Mouse (Mus musculus): ENCODE results near the gene Rad18. TPM values are rescaled to one million over a fixed set of nuclear protein-coding genes. Genes with fewer than 3 reads are reported as not detected.

The Rad18 gene
- total and polyA plus RNA-seq, 3 experiments, result 21.1 to 37.7 (median 37.1) TPM

GRCm38 (mm10) chr6:112582022-112582421 lies 114.5 kb downstream of the Rad18 start:
- H3K4me1 ChIP-seq (ENCODE audit: control insufficient read depth in 1 of 2, insufficient read depth in 2 of 2), result no peaks in the 10 kb centered on the region
- no peaks in the 10 kb centered on the region for H3K79me2 ChIP-seq (replicated peaks; ENCODE audit: control insufficient read depth, extremely low read depth, insufficient read depth, poor library complexity, severe bottlenecking)
- DNase-seq (ENCODE audit: extremely low read depth), result no peak
- no peak overlapping the region for H3K4me2 ChIP-seq (ENCODE audit: insufficient read depth, low read depth, poor library complexity, severe bottlenecking)
- H3K4me3 ChIP-seq (replicated peaks in 1 of 3; ENCODE audit: low read depth in 2 of 3, low read length in 2 of 3, poor library complexity in 1 of 3), result no peak overlapping the region
- no peaks in the 10 kb centered on the region for H3K27me3 ChIP-seq (replicated peaks)
- H3K36me3 ChIP-seq (replicated peaks in 1 of 2; ENCODE audit: control insufficient read depth in 1 of 2, insufficient read depth in 1 of 2, low read length in 1 of 2), result no peaks in the 10 kb centered on the region
- dilution Hi-C loops (cut with MboI; ENCODE audit: extremely low pct_ligation_motif_present, extremely low pct_unique_long_range_greater_than_20kb, low sequenced_read_pairs) (no loop called here), in situ Hi-C loops (cut with MboI; ENCODE audit: low pct_ligation_motif_present, low pct_unique_long_range_greater_than_20kb, low sequenced_read_pairs) (no loop called here)
- H3K9me3 ChIP-seq (replicated peaks; ENCODE audit: low read length), result no peaks in the 10 kb centered on the region
- H3K27ac ChIP-seq (ENCODE audit: insufficient read depth, low read depth), result no peak overlapping the region
- H3K9ac ChIP-seq (ENCODE audit: insufficient read depth, low read depth), result no peak overlapping the region
- TF ChIP-seq SMC3 (IDR thresholded peaks at IDR 0.05; ENCODE audit: low read depth, low read length), result no peak
- TF ChIP-seq TCF12 (IDR thresholded peaks at IDR 0.05; ENCODE audit: low read depth, low read length), result no peak

- dilution Hi-C loops (cut with MboI; ENCODE audit: extremely low pct_ligation_motif_present, extremely low pct_unique_long_range_greater_than_20kb, low sequenced_read_pairs) (no loop called here), in situ Hi-C loops (cut with MboI; ENCODE audit: low pct_ligation_motif_present, low pct_unique_long_range_greater_than_20kb, low sequenced_read_pairs) (no loop called here)
- H3K4me2 ChIP-seq (ENCODE audit: insufficient read depth, low read depth, poor library complexity, severe bottlenecking), result no peak overlapping the region
- TF ChIP-seq UBTF (IDR thresholded peaks at IDR 0.05; ENCODE audit: low read depth, low read length), result no peak
- no peak for TF ChIP-seq ZKSCAN1 (IDR thresholded peaks at IDR 0.05; ENCODE audit: borderline replicate concordance, low read depth, low read length)
- TF ChIP-seq RCOR1 (conservative IDR thresholded peaks at IDR 0.05; ENCODE audit: low read depth, low read length), result no peak
- no peaks in the 10 kb centered on the region for H3K36me3 ChIP-seq (replicated peaks in 1 of 2; ENCODE audit: control insufficient read depth in 1 of 2, insufficient read depth in 1 of 2, low read length in 1 of 2)
- peaks cover 2% of the 10 kb centered on the region for H3K27me3 ChIP-seq (replicated peaks)
- H3K9ac ChIP-seq (ENCODE audit: insufficient read depth, low read depth), result no peak overlapping the region
- DNase-seq (ENCODE audit: extremely low read depth), result no peak
- no peaks in the 10 kb centered on the region for H3K9me3 ChIP-seq (replicated peaks; ENCODE audit: low read length)
- no peak overlapping the region for H3K27ac ChIP-seq (ENCODE audit: insufficient read depth, low read depth)
- no peaks in the 10 kb centered on the region for H3K79me2 ChIP-seq (replicated peaks; ENCODE audit: control insufficient read depth, extremely low read depth, insufficient read depth, poor library complexity, severe bottlenecking)
- H3K4me1 ChIP-seq (ENCODE audit: control insufficient read depth in 1 of 2, insufficient read depth in 2 of 2), result no peaks in the 10 kb centered on the region
- no peak overlapping the region for H3K4me3 ChIP-seq (replicated peaks in 1 of 3; ENCODE audit: low read depth in 2 of 3, low read length in 2 of 3, poor library complexity in 1 of 3)
These were observed 119.3 kb downstream of the Rad18 start for GRCm38 (mm10) chr6:112577198-112577597.

- H3K27ac ChIP-seq (ENCODE audit: insufficient read depth, low read depth), result no peak overlapping the region
- dilution Hi-C loops (cut with MboI; ENCODE audit: extremely low pct_ligation_motif_present, extremely low pct_unique_long_range_greater_than_20kb, low sequenced_read_pairs) (no loop called here), in situ Hi-C loops (cut with MboI; ENCODE audit: low pct_ligation_motif_present, low pct_unique_long_range_greater_than_20kb, low sequenced_read_pairs) (no loop called here)
- H3K9ac ChIP-seq (ENCODE audit: insufficient read depth, low read depth), result no peak overlapping the region
- H3K4me3 ChIP-seq (replicated peaks in 1 of 3; ENCODE audit: low read depth in 2 of 3, low read length in 2 of 3, poor library complexity in 1 of 3), result no peak overlapping the region
- H3K79me2 ChIP-seq (replicated peaks; ENCODE audit: control insufficient read depth, extremely low read depth, insufficient read depth, poor library complexity, severe bottlenecking), result no peaks in the 10 kb centered on the region
- no peaks in the 10 kb centered on the region for H3K9me3 ChIP-seq (replicated peaks; ENCODE audit: low read length)
- H3K27me3 ChIP-seq (replicated peaks), result peaks cover 2% of the 10 kb centered on the region
- H3K36me3 ChIP-seq (replicated peaks in 1 of 2; ENCODE audit: control insufficient read depth in 1 of 2, insufficient read depth in 1 of 2, low read length in 1 of 2), result no peaks in the 10 kb centered on the region
- no peak for DNase-seq (ENCODE audit: extremely low read depth)
- no peak for TF ChIP-seq MAZ (IDR thresholded peaks at IDR 0.05; ENCODE audit: low read depth, low read length)
- no peak for TF ChIP-seq ETS1 (conservative IDR thresholded peaks at IDR 0.05; ENCODE audit: low read depth, low read length)
- no peak for TF ChIP-seq MYC (IDR thresholded peaks at IDR 0.05; ENCODE audit: low read depth, low read length)
- no peak for TF ChIP-seq CHD1 (IDR thresholded peaks at IDR 0.05; ENCODE audit: low read depth, low read length)
- TF ChIP-seq ZNF384 (IDR thresholded peaks at IDR 0.05; ENCODE audit: low read depth, low read length), result no peak
- no peak for TF ChIP-seq JUND (conservative IDR thresholded peaks at IDR 0.05; ENCODE audit: low read depth, low read length)
- no peak for TF ChIP-seq USF1 (IDR thresholded peaks at IDR 0.05; ENCODE audit: low read depth, low read length)
- no peaks in the 10 kb centered on the region for H3K4me1 ChIP-seq (ENCODE audit: control insufficient read depth in 1 of 2, insufficient read depth in 2 of 2)
- no peak overlapping the region for H3K4me2 ChIP-seq (ENCODE audit: insufficient read depth, low read depth, poor library complexity, severe bottlenecking)
These were observed 121.9 kb downstream of the Rad18 start for GRCm38 (mm10) chr6:112574558-112574957.
